Mouse (Mus musculus) liver, embryonic 16.5 days (tissue): ENCODE measurements around the gene Ubtf. TPM values are rescaled to one million over a fixed set of nuclear protein-coding genes. Genes with fewer than 3 reads are reported as not detected.
A peak's percentile ranks its signal among the peaks of the same experiment; 100 is the strongest.
"Not testable (repeated sequence)": the region's sequence is repeated elsewhere in the genome, so short reads cannot be mapped to it uniquely, and the experiment has no call there.

Experiments used
- ATAC-seq: fragments of 200-750 bp; cut with Nextera tagmentation; 2 replicates; pipeline ENCODE4 v1.8.0; 2017; ENCODE audit warnings: low read depth, mild to moderate bottlenecking, moderate number of reproducible peaks, moderate library complexity
- H3K27ac ChIP-seq: fragments of 300-500 bp; sonication (generic); 2 replicates; pipeline ENCODE4 v1.5.1; 2014; ENCODE audit warnings: mild to moderate bottlenecking, low read length
- H3K27me3 ChIP-seq: fragments of 300-500 bp; sonication (generic); 2 replicates; pipeline ENCODE4 v1.6.1; 2014; ENCODE audit warnings: low read depth, low read length, mixed read lengths; ENCODE audit not compliant: control insufficient read depth, insufficient read depth
- H3K36me3 ChIP-seq: fragments of 300-500 bp; sonication (generic); 2 replicates; pipeline ENCODE4 v1.6.1; 2014; ENCODE audit warnings: mild to moderate bottlenecking; ENCODE audit not compliant: control insufficient read depth, insufficient read depth
- H3K4me1 ChIP-seq: fragments of 300-500 bp; sonication (generic); 2 replicates; pipeline ENCODE4 v1.6.1; 2014; ENCODE audit warnings: low read depth, low read length, mixed read lengths; ENCODE audit not compliant: control insufficient read depth
- H3K4me2 ChIP-seq: fragments of 300-500 bp; sonication (generic); 2 replicates; pipeline ENCODE4 v1.6.1; 2014; ENCODE audit warnings: low read depth, low read length, mixed read lengths
- H3K4me3 ChIP-seq: fragments of 300-500 bp; sonication (generic); 2 replicates; pipeline ENCODE4 v1.5.1; 2014; ENCODE audit warnings: low read depth, mild to moderate bottlenecking, low read length
- H3K9ac ChIP-seq: fragments of 300-500 bp; sonication (generic); 2 replicates; pipeline ENCODE4 v1.6.1; 2014; ENCODE audit warnings: low read depth, low read length
- H3K9me3 ChIP-seq: fragments of 300-500 bp; sonication (generic); replicated peaks from 2 replicates; pipeline ENCODE4 v1.6.1; 2016; ENCODE audit warnings: low read length; ENCODE audit not compliant: control insufficient read depth
- WGBS: fragments of 180-500 bp; shearing (Covaris S2); extraction: QIAGEN DNeasy Blood & Tissue Kit; methylation state at CpG from one replicate; pipeline ENCODE4 v1.1.7; 2014; ENCODE audit not compliant: insufficient replicate concordance; 5-methylcytosine and 5-hydroxymethylcytosine counted together
- polyA plus RNA-seq: library from polyadenylated mRNA; unstranded; fragments of >200 nt; fragmentation: Nextera tagmentation; extraction: Ambion mirVana; gene quantifications from 2 replicates; pipeline ENCODE4 v1.2.1, GENCODE M21; 2015

The Ubtf gene
- polyA plus RNA-seq, result 44.5 and 46.4 TPM in 2 replicates

GRCm38 (mm10) chr11:102319410-102319792, at the start of gene Ubtf:
Ubtf (minus strand) TSS chr11:102319742.
- peak within 1 kb of the TSS; percentile 100 for H3K9ac ChIP-seq
- peak within 1 kb of the TSS; percentile 99 for H3K4me3 ChIP-seq
- peaks cover 8% of the 10 kb centered on the region for H3K36me3 ChIP-seq
- no peaks in the 10 kb centered on the region for H3K9me3 ChIP-seq
- H3K4me1 ChIP-seq, result peaks cover 30% of the 10 kb centered on the region
- H3K27ac ChIP-seq, result peak within 1 kb of the TSS; percentile 98
- H3K27me3 ChIP-seq, result peaks cover 13% of the 10 kb centered on the region
- WGBS, result under 1% methylated on average over 25 of the region's 25 CpGs
- H3K4me2 ChIP-seq, result peak within 1 kb of the TSS; percentile 100
- ATAC-seq, result peak; percentile 30

GRCm38 (mm10) chr11:102369263-102369662, 49.7 kb upstream of the Ubtf start:
- Histone ChIP-seq H3K27ac (peak overlapping the region; percentile 85), H3K4me2 (no peak overlapping the region), H3K4me1 (peaks cover 79% of the 10 kb centered on the region), H3K36me3 (no peaks in the 10 kb centered on the region), H3K4me3 (no peak overlapping the region), H3K9ac (peak overlapping the region; percentile 66), H3K9me3 (no peaks in the 10 kb centered on the region), H3K27me3 (no peaks in the 10 kb centered on the region)
- WGBS, result 75% methylated on average over 4 of the region's 4 CpGs
- no peak for ATAC-seq

GRCm38 (mm10) chr11:102368347-102368746, 48.8 kb upstream of the Ubtf start:
- H3K9ac ChIP-seq, result peak overlapping the region; percentile 66

GRCm38 (mm10) chr11:102367504-102368280, 48.1 kb upstream of the Ubtf start:
- WGBS, result 64% methylated on average over 9 of the region's 9 CpGs
- no peak overlapping the region for H3K4me3 ChIP-seq
- H3K9ac ChIP-seq, result peak overlapping the region; percentile 66
- no peaks in the 10 kb centered on the region for H3K9me3 ChIP-seq
- H3K4me1 ChIP-seq, result peaks cover 64% of the 10 kb centered on the region
- peak overlapping the region; percentile 85 for H3K27ac ChIP-seq
- ATAC-seq, result no peak
- peak overlapping the region; percentile 50; the same call in 1 of the 2 replicates for H3K4me2 ChIP-seq
- peaks cover 5% of the 10 kb centered on the region; the same call in 1 of the 2 replicates for H3K36me3 ChIP-seq
- H3K27me3 ChIP-seq, result no peaks in the 10 kb centered on the region

More at GRCm38 (mm10) chr11:102368347-102368746, 48.8 kb upstream of the Ubtf start:
- Histone ChIP-seq H3K27me3 (no peaks in the 10 kb centered on the region), H3K36me3 (no peaks in the 10 kb centered on the region), H3K9me3 (no peaks in the 10 kb centered on the region), H3K27ac (peak overlapping the region; percentile 85), H3K4me2 (peak overlapping the region; percentile 50), H3K4me1 (peaks cover 70% of the 10 kb centered on the region), H3K4me3 (no peak overlapping the region)
- no peak for ATAC-seq
- WGBS, result 26% methylated on average over 5 of the region's 5 CpGs

- H3K27ac ChIP-seq, result peak within 1 kb of the TSS; percentile 99
- H3K4me3 ChIP-seq, result peak within 1 kb of the TSS; percentile 76
- peaks cover 59% of the 10 kb centered on the region for H3K4me1 ChIP-seq
- H3K9me3 ChIP-seq, ATAC-seq, H3K27me3 ChIP-seq: not testable (repeated sequence)
- H3K4me2 ChIP-seq, result peak within 1 kb of the TSS; percentile 87
- H3K36me3 ChIP-seq, result peaks cover 20% of the 10 kb centered on the region
- WGBS, result 56% methylated on average over 8 of the region's 8 CpGs
- peak within 1 kb of the TSS; percentile 92 for H3K9ac ChIP-seq
These were observed 46.6 kb upstream of the Ubtf start, which contains the start of gene Slc4a1 for GRCm38 (mm10) chr11:102366103-102366502. Slc4a1 (minus strand) TSS chr11:102366203.

- Histone ChIP-seq H3K9ac (peak overlapping the region; percentile 92), H3K27ac (peak overlapping the region; percentile 99), H3K4me2 (peak overlapping the region; percentile 87), H3K4me1 (peaks cover 60% of the 10 kb centered on the region), H3K36me3 (peaks cover 24% of the 10 kb centered on the region), H3K27me3 (no peaks in the 10 kb centered on the region), H3K4me3 (peak overlapping the region; percentile 76), H3K9me3 (no peaks in the 10 kb centered on the region)
- WGBS, result 37% methylated on average over 4 of the region's 4 CpGs
- ATAC-seq, result peak; percentile 5
These were observed 46.2 kb upstream of the Ubtf start for GRCm38 (mm10) chr11:102365699-102366098.

- H3K27ac ChIP-seq, result peak overlapping the region; percentile 99
- 31% methylated on average over 14 of the region's 14 CpGs for WGBS
- peaks cover 60% of the 10 kb centered on the region for H3K4me1 ChIP-seq
- H3K9me3 ChIP-seq, result no peaks in the 10 kb centered on the region
- H3K9ac ChIP-seq, result peak overlapping the region; percentile 92
- H3K4me3 ChIP-seq, result peak overlapping the region; percentile 76
- H3K27me3 ChIP-seq, result no peaks in the 10 kb centered on the region
- H3K36me3 ChIP-seq, result peaks cover 33% of the 10 kb centered on the region
- peak; percentile 84 for ATAC-seq
- peak overlapping the region; percentile 87 for H3K4me2 ChIP-seq
These were observed 45.2 kb upstream of the Ubtf start for GRCm38 (mm10) chr11:102364570-102365371.

- H3K9me3 ChIP-seq, result no peaks in the 10 kb centered on the region
- ATAC-seq, result peak; percentile 80
- peak overlapping the region; percentile 85; the same call in 1 of the 2 replicates for H3K4me2 ChIP-seq
- peaks cover 59% of the 10 kb centered on the region for H3K4me1 ChIP-seq
- H3K36me3 ChIP-seq, result peaks cover 45% of the 10 kb centered on the region
- peak overlapping the region; percentile 96 for H3K27ac ChIP-seq
- 23% methylated on average over 2 of the region's 2 CpGs for WGBS
- H3K4me3 ChIP-seq, result peak overlapping the region; percentile 76
- H3K27me3 ChIP-seq, result no peaks in the 10 kb centered on the region
- peak overlapping the region; percentile 90 for H3K9ac ChIP-seq
These were observed 44.1 kb upstream of the Ubtf start for GRCm38 (mm10) chr11:102363623-102364022.
